Mouse (Mus musculus): ENCODE measurements around the gene Tspan18. TPM values are rescaled to one million over a fixed set of nuclear protein-coding genes. Genes with fewer than 3 reads are reported as not detected.

Gene Tspan18
- total and polyA plus RNA-seq, 3 experiments: 0.38 TPM; not detected in 2

- H3K79me2 ChIP-seq (replicated peaks; ENCODE audit: control insufficient read depth, extremely low read depth, insufficient read depth, poor library complexity, severe bottlenecking): no peaks in the 10 kb centered on the region
- peaks cover 47 to 49% of the 10 kb centered on the region in 2 experiments for H3K4me1 ChIP-seq (ENCODE audit: control insufficient read depth in 1 of 2, insufficient read depth in 2 of 2)
- DNase-seq (ENCODE audit: extremely low read depth): no peak
- H3K27me3 ChIP-seq (replicated peaks): peaks cover 13% of the 10 kb centered on the region
- TF ChIP-seq KAT2A (IDR thresholded peaks at IDR 0.05; ENCODE audit: insufficient replicate concordance, low read length) (no peak), USF1 (IDR thresholded peaks at IDR 0.05; ENCODE audit: low read depth, low read length) (no peak), TCF12 (IDR thresholded peaks at IDR 0.05; ENCODE audit: low read depth, low read length) (no peak), IRF4 (IDR thresholded peaks at IDR 0.05; ENCODE audit: low read depth, low read length) (no peak), SMC3 (IDR thresholded peaks at IDR 0.05; ENCODE audit: low read depth, low read length) (no peak), MAZ (IDR thresholded peaks at IDR 0.05; ENCODE audit: low read depth, low read length) (no peak), CTCF (conservative IDR thresholded peaks at IDR 0.05 in 1 of 2, IDR thresholded peaks at IDR 0.05 in 1 of 2; ENCODE audit: low read depth in 2 of 2, low read length in 2 of 2) (no peak), ELF1 (IDR thresholded peaks at IDR 0.05; ENCODE audit: low read depth, low read length) (no peak), POLR2A (IDR thresholded peaks at IDR 0.05; ENCODE audit: low read depth, low read length) (no peak), MAFK (IDR thresholded peaks at IDR 0.05; ENCODE audit: insufficient replicate concordance, low read length) (no peak), ETS1 (conservative IDR thresholded peaks at IDR 0.05; ENCODE audit: low read depth, low read length) (no peak), RAD21 (IDR thresholded peaks at IDR 0.05; ENCODE audit: low read depth, low read length) (no peak), ZKSCAN1 (IDR thresholded peaks at IDR 0.05; ENCODE audit: borderline replicate concordance, low read depth, low read length) (no peak), CHD2 (IDR thresholded peaks at IDR 0.05; ENCODE audit: low read length) (no peak), ZMIZ1 (IDR thresholded peaks at IDR 0.05; ENCODE audit: low read depth, low read length) (no peak), MAX (IDR thresholded peaks at IDR 0.05; ENCODE audit: low read length) (no peak), USF2 (conservative IDR thresholded peaks at IDR 0.05; ENCODE audit: low read depth, low read length) (no peak), RCOR1 (conservative IDR thresholded peaks at IDR 0.05; ENCODE audit: low read depth, low read length) (no peak), NRF1 (IDR thresholded peaks at IDR 0.05; ENCODE audit: low read depth, low read length) (no peak), JUN (IDR thresholded peaks at IDR 0.05; ENCODE audit: insufficient read depth, low read depth, low read length) (no peak)
- H3K4me3 ChIP-seq (replicated peaks in 1 of 3; ENCODE audit: low read depth in 2 of 3, low read length in 2 of 3, poor library complexity in 1 of 3): no peak overlapping the region
- in situ Hi-C loops (cut with MboI; ENCODE audit: low pct_ligation_motif_present, low pct_unique_long_range_greater_than_20kb, low sequenced_read_pairs) (loop anchor here (5.0 to 25.0 kb wide), 2 partner anchors 189 to 544 kb away; no protein-coding TSS in a partner anchor), dilution Hi-C loops (cut with MboI; ENCODE audit: extremely low pct_ligation_motif_present, extremely low pct_unique_long_range_greater_than_20kb, low sequenced_read_pairs) (no loop called here)
- H3K9ac ChIP-seq (ENCODE audit: insufficient read depth, low read depth): no peak overlapping the region
- H3K4me2 ChIP-seq (ENCODE audit: insufficient read depth, low read depth, poor library complexity, severe bottlenecking): peak overlapping the region; percentile 44
- H3K36me3 ChIP-seq (replicated peaks in 1 of 2; ENCODE audit: control insufficient read depth in 1 of 2, insufficient read depth in 1 of 2, low read length in 1 of 2): no peaks in the 10 kb centered on the region
- peak overlapping the region; percentile 48 for H3K27ac ChIP-seq (ENCODE audit: insufficient read depth, low read depth)
- no peaks in the 10 kb centered on the region for H3K9me3 ChIP-seq (replicated peaks; ENCODE audit: low read length)
Measured at GRCm38 (mm10) chr2:93218353-93218990, 115.8 kb downstream of the Tspan18 start.

DNA sequence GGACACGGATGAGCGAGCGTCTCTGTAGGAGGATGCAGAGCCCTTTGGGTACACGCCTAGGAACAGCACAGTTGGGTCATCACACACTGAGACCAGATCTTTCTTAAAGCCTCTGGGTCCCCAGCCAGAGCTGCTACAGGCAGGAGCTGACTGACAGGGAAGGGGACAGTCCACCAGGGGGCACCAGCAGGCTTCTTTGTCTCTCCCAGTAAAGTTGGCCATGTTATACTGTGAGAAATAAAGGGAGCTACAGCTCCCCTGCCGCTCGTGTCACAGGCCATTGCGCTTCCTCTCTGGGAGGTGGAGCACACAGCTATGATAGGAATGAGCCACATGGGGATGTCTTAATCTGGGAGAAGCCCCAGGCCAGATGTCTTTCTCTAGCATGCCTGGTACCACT lies 117.3 kb downstream of the Tspan18 start:
- no peak overlapping the region for H3K9ac ChIP-seq (ENCODE audit: insufficient read depth, low read depth)
- dilution Hi-C loops (cut with MboI; ENCODE audit: extremely low pct_ligation_motif_present, extremely low pct_unique_long_range_greater_than_20kb, low sequenced_read_pairs) (no loop called here), in situ Hi-C loops (cut with MboI; ENCODE audit: low pct_ligation_motif_present, low pct_unique_long_range_greater_than_20kb, low sequenced_read_pairs) (loop anchor here (5.0 to 25.0 kb wide), 2 partner anchors 190 to 545 kb away; no protein-coding TSS in a partner anchor)
- no peak overlapping the region for H3K4me2 ChIP-seq (ENCODE audit: insufficient read depth, low read depth, poor library complexity, severe bottlenecking)
- H3K36me3 ChIP-seq (replicated peaks in 1 of 2; ENCODE audit: control insufficient read depth in 1 of 2, insufficient read depth in 1 of 2, low read length in 1 of 2): no peaks in the 10 kb centered on the region
- peaks cover 56 to 63% of the 10 kb centered on the region in 2 experiments for H3K4me1 ChIP-seq (ENCODE audit: control insufficient read depth in 1 of 2, insufficient read depth in 2 of 2)
- no peak overlapping the region for H3K4me3 ChIP-seq (replicated peaks in 1 of 3; ENCODE audit: low read depth in 2 of 3, low read length in 2 of 3, poor library complexity in 1 of 3)
- peaks cover 6% of the 10 kb centered on the region for H3K9me3 ChIP-seq (replicated peaks; ENCODE audit: low read length)
- H3K27ac ChIP-seq (ENCODE audit: insufficient read depth, low read depth): no peak overlapping the region
- DNase-seq (ENCODE audit: extremely low read depth): peak; percentile 77
- H3K79me2 ChIP-seq (replicated peaks; ENCODE audit: control insufficient read depth, extremely low read depth, insufficient read depth, poor library complexity, severe bottlenecking): no peaks in the 10 kb centered on the region
- peaks cover 4% of the 10 kb centered on the region for H3K27me3 ChIP-seq (replicated peaks)
- TF ChIP-seq GABPA (IDR thresholded peaks at IDR 0.05; ENCODE audit: insufficient replicate concordance, low read depth, low read length): no peak
- peak; percentile 78 for TF ChIP-seq SMC3 (IDR thresholded peaks at IDR 0.05; ENCODE audit: low read depth, low read length)
- TF ChIP-seq MAX (IDR thresholded peaks at IDR 0.05; ENCODE audit: low read length): no peak
- TF ChIP-seq MXI1 (IDR thresholded peaks at IDR 0.05; ENCODE audit: low read depth, low read length): no peak
- TF ChIP-seq TCF12 (IDR thresholded peaks at IDR 0.05; ENCODE audit: low read depth, low read length): no peak
- TF ChIP-seq CHD2 (IDR thresholded peaks at IDR 0.05; ENCODE audit: low read length): no peak
- TF ChIP-seq IRF4 (IDR thresholded peaks at IDR 0.05; ENCODE audit: low read depth, low read length): 0 out of 2 replicates have a peak, but pooled peaks have one; percentile 40
- TF ChIP-seq MYC (IDR thresholded peaks at IDR 0.05; ENCODE audit: low read depth, low read length): no peak
- no peak for TF ChIP-seq MAFK (IDR thresholded peaks at IDR 0.05; ENCODE audit: insufficient replicate concordance, low read length)
- TF ChIP-seq ZC3H11A (IDR thresholded peaks at IDR 0.05; ENCODE audit: low read depth, low read length): peak; percentile 37; the same call in 1 of the 2 replicates
- TF ChIP-seq TBP (conservative IDR thresholded peaks at IDR 0.05; ENCODE audit: low read depth, low read length): no peak
- TF ChIP-seq JUND (conservative IDR thresholded peaks at IDR 0.05; ENCODE audit: low read depth, low read length): no peak
- no peak for TF ChIP-seq MAZ (IDR thresholded peaks at IDR 0.05; ENCODE audit: low read depth, low read length)
- peak; percentile 54 to 88 for TF ChIP-seq CTCF (conservative IDR thresholded peaks at IDR 0.05 in 1 of 2, IDR thresholded peaks at IDR 0.05 in 1 of 2; ENCODE audit: low read depth in 2 of 2, low read length in 2 of 2)
- TF ChIP-seq ZKSCAN1 (IDR thresholded peaks at IDR 0.05; ENCODE audit: borderline replicate concordance, low read depth, low read length): no peak
- peak; percentile 42; the same call in 1 of the 2 replicates for TF ChIP-seq MEF2A (IDR thresholded peaks at IDR 0.05; ENCODE audit: borderline replicate concordance, low read depth, low read length)
- TF ChIP-seq ETS1 (conservative IDR thresholded peaks at IDR 0.05; ENCODE audit: low read depth, low read length): no peak
- no peak for TF ChIP-seq PAX5 (IDR thresholded peaks at IDR 0.05; ENCODE audit: low read length)
- no peak for TF ChIP-seq HCFC1 (IDR thresholded peaks at IDR 0.05; ENCODE audit: low read depth, low read length)
- no peak for TF ChIP-seq CHD1 (IDR thresholded peaks at IDR 0.05; ENCODE audit: low read depth, low read length)

Measured in CH12.LX (cell line).